Mouse (Mus musculus) cortical plate, adult 2 months (tissue): Measurements from ENCODE around the gene Thbs3.

Experiments
- CTCF ChIP-seq: fragments of 200-500 bp; IDR thresholded peaks from 2 replicates; pipeline ENCODE4 v1.5.1; 2011; ENCODE audit warnings: mild to moderate bottlenecking, control low read depth, low read length; ENCODE audit not compliant: insufficient read depth; ENCODE audit errors: extremely low read depth
- POLR2A ChIP-seq: fragments of 200-500 bp; IDR thresholded peaks from 2 replicates; pipeline ENCODE4 v1.6.1; 2011; ENCODE audit warnings: mild to moderate bottlenecking, low read length, control low read depth; ENCODE audit not compliant: insufficient read depth; ENCODE audit errors: extremely low read depth

DNA sequence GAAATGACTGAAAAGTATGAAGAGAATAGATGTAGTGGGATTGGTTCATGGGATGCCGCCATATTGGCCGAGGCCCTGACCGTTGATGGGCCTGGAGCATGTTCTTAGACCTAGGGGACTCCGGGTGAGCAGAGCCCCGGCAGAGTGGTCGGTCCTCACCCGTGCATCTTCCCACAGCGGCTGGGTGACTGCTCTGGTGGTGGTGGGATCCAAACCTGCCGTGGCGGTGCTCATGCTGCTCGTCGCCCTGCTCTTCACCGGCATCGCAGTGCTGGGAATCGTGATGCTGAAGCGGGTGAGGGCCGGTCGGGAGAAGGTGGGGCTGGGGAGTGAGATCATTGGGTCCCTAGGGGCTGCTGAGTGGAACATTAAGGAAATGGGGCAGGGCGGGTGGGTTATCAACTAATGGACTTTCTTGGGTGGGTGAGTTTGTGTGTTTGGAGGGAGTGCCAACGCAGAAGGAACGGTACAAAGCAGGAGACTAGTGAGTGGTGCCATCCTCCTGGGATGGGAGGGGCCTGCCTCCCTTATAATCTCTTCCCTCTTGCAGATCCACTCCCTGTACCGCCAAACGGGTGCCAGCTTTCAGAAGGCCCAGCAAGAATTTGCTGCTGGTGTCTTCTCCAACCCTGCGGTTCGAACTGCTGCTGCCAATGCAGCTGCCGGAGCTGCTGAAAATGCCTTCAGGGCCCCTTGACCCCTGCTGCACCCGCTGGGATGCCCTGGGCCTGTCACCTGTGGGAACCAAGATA is 33.1 kb upstream of the Thbs3 start:
- TF ChIP-seq POLR2A (no peak), CTCF (no peak)
